Mouse (Mus musculus): ENCODE data around the gene Mxi1. TPM values are rescaled to one million over a fixed set of nuclear protein-coding genes. Genes with fewer than 3 reads are reported as not detected.

Gene Mxi1
- polyA plus RNA-seq, 2 experiments, result 16.5 to 27.7 TPM

DNA sequence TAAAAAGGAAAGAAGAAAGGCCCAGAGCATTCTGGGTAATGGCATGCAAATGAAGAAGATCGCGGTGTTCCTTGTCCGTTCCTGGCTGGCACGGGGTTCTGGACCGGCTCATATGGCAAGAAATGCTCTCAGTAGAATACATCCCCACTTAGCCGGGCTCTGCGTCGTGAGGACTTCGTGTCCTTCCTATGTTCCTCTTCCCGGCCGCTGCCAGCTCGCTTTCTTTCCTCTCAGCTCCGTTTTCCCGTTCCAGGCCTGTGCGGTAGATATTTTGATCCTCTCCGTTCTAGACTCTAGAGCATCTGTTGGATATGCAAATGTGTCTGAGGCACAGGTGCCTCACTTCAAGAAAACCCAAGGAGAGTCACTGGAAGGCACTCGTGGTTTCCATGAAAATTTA lies 104.9 kb downstream of the Mxi1 start:
- Histone ChIP-seq H3K9ac (replicated peaks) (no peak overlapping the region), H3K4me1 (replicated peaks; ENCODE audit: control insufficient read depth in 2 of 2, insufficient read depth in 2 of 2, low read length in 1 of 2) (peaks cover 7 to 14% of the 10 kb centered on the region in 2 experiments; a peak in 3 of 4 replicates), H3K27ac (no peak overlapping the region), H3K4me3 (ENCODE audit: insufficient read depth in 1 of 2, low read depth in 2 of 2, low read length in 2 of 2) (peak overlapping the region in 1 of 2 experiments; percentile 5; a peak in 1 of 4 replicates), H3K4me2 (ENCODE audit: low read depth) (peak overlapping the region; percentile 21; the same call in 1 of the 2 replicates), H3K9me3 (ENCODE audit: control insufficient read depth, low read length) (no peaks in the 10 kb centered on the region), H3K27me3 (ENCODE audit: control insufficient read depth, insufficient read depth, low read length) (no peaks in the 10 kb centered on the region), H3K36me3 (replicated peaks; ENCODE audit: control insufficient read depth, insufficient read depth, low read depth) (no peaks in the 10 kb centered on the region)
- ATAC-seq (ENCODE audit: insufficient read depth) (no peak), DNase-seq (ENCODE audit: low read depth in 3 of 3, low spot score in 3 of 3) (no peak)
- WGBS (ENCODE audit: insufficient replicate concordance), result 69% methylated on average over 17 of the region's 17 CpGs
- TF ChIP-seq EP300 (IDR thresholded peaks at IDR 0.05; ENCODE audit: low read depth) (no peak), CTCF (IDR thresholded peaks at IDR 0.05; ENCODE audit: low read depth) (no peak)

GRCm38 (mm10) chr19:53419834-53420233 lies 109.5 kb downstream of the Mxi1 start:
- Histone ChIP-seq H3K27ac (no peak overlapping the region), H3K4me2 (ENCODE audit: low read depth) (no peak overlapping the region), H3K27me3 (ENCODE audit: control insufficient read depth, insufficient read depth, low read length) (no peaks in the 10 kb centered on the region; the same call in 1 of the 2 replicates), H3K9me3 (ENCODE audit: control insufficient read depth, low read length) (no peaks in the 10 kb centered on the region), H3K4me1 (replicated peaks; ENCODE audit: control insufficient read depth in 2 of 2, insufficient read depth in 2 of 2, low read length in 1 of 2) (peaks cover 1 to 19% of the 10 kb centered on the region in 2 experiments; a peak in 3 of 4 replicates), H3K36me3 (replicated peaks; ENCODE audit: control insufficient read depth, insufficient read depth, low read depth) (no peaks in the 10 kb centered on the region), H3K9ac (replicated peaks) (no peak overlapping the region), H3K4me3 (ENCODE audit: insufficient read depth in 1 of 2, low read depth in 2 of 2, low read length in 2 of 2) (no peak overlapping the region)
- 16% methylated on average over 5 of the region's 5 CpGs for WGBS (ENCODE audit: insufficient replicate concordance)
- ATAC-seq (ENCODE audit: insufficient read depth) (no peak), DNase-seq (ENCODE audit: low read depth in 3 of 3, low spot score in 3 of 3) (peak; percentile 45 to 64 (median 50))
- TF ChIP-seq EP300 (IDR thresholded peaks at IDR 0.05; ENCODE audit: low read depth) (no peak), CTCF (IDR thresholded peaks at IDR 0.05; ENCODE audit: low read depth) (peak; percentile 78)

DNA sequence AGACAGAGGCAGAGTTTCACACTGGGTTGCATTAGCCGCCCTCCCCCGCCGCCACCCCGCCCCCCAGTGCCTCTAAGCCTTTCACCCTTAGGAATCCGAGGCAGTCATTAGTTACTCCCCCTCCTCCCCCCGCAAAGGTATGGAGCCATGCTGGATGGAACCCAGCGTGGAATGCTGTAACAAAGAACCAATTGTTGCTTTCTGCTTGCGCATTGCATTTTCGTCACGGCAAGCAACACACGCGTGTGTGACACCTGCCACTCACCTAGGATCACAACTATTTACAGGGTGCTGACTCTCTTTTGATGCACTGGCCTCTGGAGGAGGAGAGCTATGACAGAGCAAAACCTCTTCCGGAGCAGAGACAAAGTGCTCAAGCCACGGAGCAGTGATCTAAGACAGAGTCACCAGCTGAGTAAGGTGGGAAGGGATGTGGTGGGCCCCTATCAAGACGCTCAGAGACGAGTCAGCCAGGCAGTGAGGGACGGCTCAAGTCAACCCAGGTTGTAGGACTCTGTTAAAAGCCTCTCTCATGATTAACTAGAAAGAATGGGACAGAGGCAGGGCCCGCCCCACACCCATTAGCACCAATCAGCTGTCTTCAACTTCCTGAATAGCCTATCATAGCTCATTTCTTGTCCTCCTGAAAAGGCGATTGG lies 110.7 kb downstream of the Mxi1 start:
- peak overlapping the region; percentile 54 for H3K9ac ChIP-seq (replicated peaks)
- H3K27ac ChIP-seq, result no peak overlapping the region; the same call in 1 of the 2 replicates
- no peaks in the 10 kb centered on the region; the same call in 1 of the 2 replicates for H3K27me3 ChIP-seq (ENCODE audit: control insufficient read depth, insufficient read depth, low read length)
- 2% methylated on average over 19 of the region's 19 CpGs for WGBS (ENCODE audit: insufficient replicate concordance)
- no peaks in the 10 kb centered on the region for H3K9me3 ChIP-seq (ENCODE audit: control insufficient read depth, low read length)
- ATAC-seq (ENCODE audit: insufficient read depth), result peak; percentile 88
- peak overlapping the region; percentile 41 to 49 for H3K4me3 ChIP-seq (ENCODE audit: insufficient read depth in 1 of 2, low read depth in 2 of 2, low read length in 2 of 2)
- peak overlapping the region; percentile 78 for H3K4me2 ChIP-seq (ENCODE audit: low read depth)
- TF ChIP-seq CTCF (IDR thresholded peaks at IDR 0.05; ENCODE audit: low read depth), result no peak
- DNase-seq (ENCODE audit: low read depth in 3 of 3, low spot score in 3 of 3), result peak; percentile 56 to 63 (median 59)
- H3K4me1 ChIP-seq (replicated peaks; ENCODE audit: control insufficient read depth in 2 of 2, insufficient read depth in 2 of 2, low read length in 1 of 2), result peaks cover 0 to 15% of the 10 kb centered on the region in 2 experiments; a peak in 2 of 4 replicates
- no peaks in the 10 kb centered on the region for H3K36me3 ChIP-seq (replicated peaks; ENCODE audit: control insufficient read depth, insufficient read depth, low read depth)

GRCm38 (mm10) chr19:53421583-53422188 lies 111.4 kb downstream of the Mxi1 start:
- H3K4me2 ChIP-seq (ENCODE audit: low read depth), result peak overlapping the region; percentile 78
- TF ChIP-seq CTCF (IDR thresholded peaks at IDR 0.05; ENCODE audit: low read depth) (no peak), EP300 (IDR thresholded peaks at IDR 0.05; ENCODE audit: low read depth) (no peak)
- H3K27ac ChIP-seq, result no peak overlapping the region
- H3K27me3 ChIP-seq (ENCODE audit: control insufficient read depth, insufficient read depth, low read length), result no peaks in the 10 kb centered on the region; the same call in 1 of the 2 replicates
- DNase-seq (ENCODE audit: low read depth in 3 of 3, low spot score in 3 of 3) (no peak), ATAC-seq (ENCODE audit: insufficient read depth) (peak; percentile 5; the same call in 1 of the 2 replicates)
- peaks cover 0 to 15% of the 10 kb centered on the region in 2 experiments; a peak in 2 of 4 replicates for H3K4me1 ChIP-seq (replicated peaks; ENCODE audit: control insufficient read depth in 2 of 2, insufficient read depth in 2 of 2, low read length in 1 of 2)
- H3K36me3 ChIP-seq (replicated peaks; ENCODE audit: control insufficient read depth, insufficient read depth, low read depth), result no peaks in the 10 kb centered on the region
- 2% methylated on average over 6 of the region's 6 CpGs for WGBS (ENCODE audit: insufficient replicate concordance)
- no peaks in the 10 kb centered on the region for H3K9me3 ChIP-seq (ENCODE audit: control insufficient read depth, low read length)
- peak overlapping the region; percentile 41 to 48 for H3K4me3 ChIP-seq (ENCODE audit: insufficient read depth in 1 of 2, low read depth in 2 of 2, low read length in 2 of 2)
- no peak overlapping the region for H3K9ac ChIP-seq (replicated peaks)

Measured in liver, embryonic 14.5 days (tissue).